Mouse (Mus musculus) hindbrain, embryonic 13.5 days (tissue): ENCODE measurements around the gene Pgap1. TPM values are rescaled to one million over a fixed set of nuclear protein-coding genes. Genes with fewer than 3 reads are reported as not detected.

Experiments
- ATAC-seq: fragments of 200-750 bp; cut with Nextera tagmentation; 2 replicates; pipeline ENCODE4 v1.8.0; 2017; ENCODE audit warnings: moderate TSS enrichment; ENCODE audit not compliant: low FRiP score
- H3K27ac ChIP-seq: fragments of 300-500 bp; sonication (generic); 2 replicates; pipeline ENCODE4 v1.5.1; 2015; ENCODE audit warnings: inconsistent platforms, mild to moderate bottlenecking, moderate library complexity
- H3K27me3 ChIP-seq: fragments of 300-500 bp; sonication (generic); 2 replicates; pipeline ENCODE4 v1.6.1; 2015; ENCODE audit warnings: mild to moderate bottlenecking, inconsistent platforms
- H3K36me3 ChIP-seq: fragments of 300-500 bp; sonication (generic); 2 replicates; pipeline ENCODE4 v1.6.1; 2015; ENCODE audit warnings: mild to moderate bottlenecking, inconsistent platforms
- H3K4me1 ChIP-seq: fragments of 300-500 bp; sonication (generic); replicated peaks from 2 replicates; pipeline ENCODE4 v1.6.1; 2015; ENCODE audit warnings: inconsistent platforms
- H3K4me2 ChIP-seq: fragments of 300-500 bp; sonication (generic); 2 replicates; pipeline ENCODE4 v1.6.1; 2015; ENCODE audit warnings: inconsistent platforms, mild to moderate bottlenecking, moderate library complexity
- H3K4me3 ChIP-seq: fragments of 300-500 bp; sonication (generic); 2 replicates; pipeline ENCODE4 v1.5.1; 2015; ENCODE audit warnings: mild to moderate bottlenecking, inconsistent platforms
- H3K9ac ChIP-seq: fragments of 300-500 bp; sonication (generic); 2 replicates; pipeline ENCODE4 v1.6.1; 2015; ENCODE audit warnings: mild to moderate bottlenecking, inconsistent platforms
- H3K9me3 ChIP-seq: fragments of 300-500 bp; sonication (generic); 2 replicates; pipeline ENCODE4 v1.6.1; 2016; ENCODE audit warnings: inconsistent platforms
- WGBS: fragments of 180-500 bp; shearing (Covaris S2); methylation state at CpG from one replicate; pipeline ENCODE4 v1.1.7; 2015; 5-methylcytosine and 5-hydroxymethylcytosine counted together
- polyA plus RNA-seq: library from polyadenylated mRNA; unstranded; fragments of >200 nt; fragmentation: Nextera tagmentation; extraction: Ambion mirVana; gene quantifications from 2 replicates; pipeline ENCODE4 v1.2.1, GENCODE M21; 2015

Pgap1 gene
- polyA plus RNA-seq: 25.3 and 25.8 TPM in 2 replicates

DNA sequence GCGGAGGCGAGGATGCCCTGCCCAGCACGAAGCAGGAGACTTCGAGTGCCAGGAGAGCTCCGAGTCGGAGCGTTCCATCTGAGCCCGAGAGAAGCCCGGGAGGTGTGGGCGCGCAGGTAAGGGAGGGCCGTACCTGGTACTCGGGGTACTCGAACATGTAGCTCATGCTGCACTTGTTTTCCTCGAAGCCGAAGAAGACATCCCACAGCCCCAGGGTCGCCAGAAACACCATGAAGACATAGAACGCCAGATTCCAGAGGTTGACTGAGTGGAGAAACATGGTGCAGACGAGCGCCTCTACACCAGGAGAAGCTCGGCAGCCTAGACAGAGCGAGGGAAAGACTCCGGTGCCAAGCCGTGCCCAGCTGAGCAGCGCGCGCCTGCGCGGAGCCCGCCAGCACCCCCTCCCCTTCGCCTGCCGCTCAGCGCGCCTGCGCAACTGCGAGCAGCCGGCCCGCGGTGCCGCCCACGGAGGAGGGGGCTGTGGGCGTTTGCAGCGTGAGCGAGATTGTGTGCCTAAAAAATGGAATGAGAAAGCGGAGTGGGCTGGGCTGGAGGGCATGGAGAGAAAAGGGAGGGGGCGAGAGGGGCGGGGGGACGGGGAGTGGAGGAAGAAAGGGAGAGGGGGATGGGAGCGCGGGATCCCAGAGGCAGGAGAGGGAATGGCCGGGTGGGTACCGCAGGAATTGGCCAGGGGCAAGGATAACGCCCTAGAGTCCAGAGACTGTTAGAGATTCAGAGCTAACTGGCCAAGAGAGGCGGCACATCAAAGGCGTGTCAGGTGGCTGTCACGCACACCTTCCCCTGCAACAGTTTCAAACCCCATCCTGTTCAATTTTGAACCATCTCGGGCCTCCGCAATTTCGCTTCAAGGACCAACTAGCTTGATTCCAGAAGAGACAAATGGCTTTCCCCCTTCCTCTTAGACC, at the start of gene Pgap1:
TSS of gene Pgap1 (minus strand) at position 384 of the 929 bp plus-strand sequence.
- H3K4me3 ChIP-seq: peak within 1 kb of the TSS; percentile 78
- peak within 1 kb of the TSS; percentile 92 for H3K27ac ChIP-seq
- 0 out of 2 replicates have a peak, but pooled peaks cover 5% of the 10 kb centered on the region for H3K27me3 ChIP-seq
- H3K9me3 ChIP-seq: no peaks in the 10 kb centered on the region
- no peaks in the 10 kb centered on the region for H3K36me3 ChIP-seq
- H3K4me2 ChIP-seq: peak within 1 kb of the TSS; percentile 65
- H3K4me1 ChIP-seq: peaks cover 15% of the 10 kb centered on the region
- peak within 1 kb of the TSS; percentile 88 for H3K9ac ChIP-seq
- under 1% methylated on average over 48 of the region's 59 CpGs for WGBS
- peak; percentile 100 for ATAC-seq

- Histone ChIP-seq H3K4me1 (no peaks in the 10 kb centered on the region), H3K9me3 (no peaks in the 10 kb centered on the region), H3K4me3 (no peak overlapping the region), H3K9ac (no peak overlapping the region), H3K27me3 (no peaks in the 10 kb centered on the region), H3K36me3 (no peaks in the 10 kb centered on the region), H3K27ac (no peak overlapping the region), H3K4me2 (no peak overlapping the region)
- ATAC-seq: no peak
- 77% methylated on average over 1 of the region's 1 CpGs for WGBS
Measured at GRCm38 (mm10) chr1:54606936-54607335, 49.5 kb upstream of the Pgap1 start.

DNA sequence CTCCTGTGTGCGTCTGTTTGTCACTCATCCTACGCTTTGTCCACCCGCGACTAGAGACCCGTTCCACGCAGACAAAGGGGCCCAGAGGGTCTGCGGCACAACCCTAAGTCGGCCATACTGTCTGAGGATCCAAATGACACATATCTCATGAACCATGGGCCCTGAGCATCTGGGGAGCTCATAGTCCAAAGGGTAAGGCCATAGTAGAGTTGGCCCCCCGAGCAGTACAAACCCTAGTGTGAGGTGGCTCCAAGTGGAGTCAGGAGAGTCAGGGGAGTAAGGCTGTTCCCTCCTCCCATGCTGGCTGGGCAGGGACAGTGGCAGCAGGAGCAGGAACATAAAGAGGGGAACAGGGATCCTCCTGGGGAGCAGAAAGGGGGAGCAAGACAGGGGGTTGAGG, 44.2 kb upstream of the Pgap1 start:
- Histone ChIP-seq H3K4me3 (no peak overlapping the region), H3K27me3 (no peaks in the 10 kb centered on the region), H3K4me2 (no peak overlapping the region), H3K4me1 (no peaks in the 10 kb centered on the region), H3K27ac (no peak overlapping the region), H3K9ac (no peak overlapping the region), H3K9me3 (peaks cover 4% of the 10 kb centered on the region; the same call in 1 of the 2 replicates), H3K36me3 (no peaks in the 10 kb centered on the region)
- no peak for ATAC-seq
- 97% methylated on average over 9 of the region's 9 CpGs for WGBS

- no peak overlapping the region for H3K9ac ChIP-seq
- no peak for ATAC-seq
- H3K27me3 ChIP-seq: no peaks in the 10 kb centered on the region
- peaks cover 4% of the 10 kb centered on the region; the same call in 1 of the 2 replicates for H3K9me3 ChIP-seq
- H3K36me3 ChIP-seq: no peaks in the 10 kb centered on the region
- WGBS: 88% methylated on average over 1 of the region's 1 CpGs
- no peaks in the 10 kb centered on the region for H3K4me1 ChIP-seq
- H3K4me3 ChIP-seq: no peak overlapping the region
- H3K27ac ChIP-seq: no peak overlapping the region
- no peak overlapping the region for H3K4me2 ChIP-seq
Measured at GRCm38 (mm10) chr1:54600275-54600674, 42.8 kb upstream of the Pgap1 start.

GRCm38 (mm10) chr1:54597594-54598217, 40.2 kb upstream of the Pgap1 start:
- Histone ChIP-seq H3K4me3 (no peak overlapping the region), H3K27me3 (no peaks in the 10 kb centered on the region), H3K9ac (no peak overlapping the region), H3K27ac (no peak overlapping the region), H3K4me2 (no peak overlapping the region), H3K4me1 (no peaks in the 10 kb centered on the region), H3K36me3 (no peaks in the 10 kb centered on the region), H3K9me3 (peaks cover 4% of the 10 kb centered on the region; the same call in 1 of the 2 replicates)
- 84% methylated on average over 4 of the region's 4 CpGs for WGBS
- no peak for ATAC-seq

DNA sequence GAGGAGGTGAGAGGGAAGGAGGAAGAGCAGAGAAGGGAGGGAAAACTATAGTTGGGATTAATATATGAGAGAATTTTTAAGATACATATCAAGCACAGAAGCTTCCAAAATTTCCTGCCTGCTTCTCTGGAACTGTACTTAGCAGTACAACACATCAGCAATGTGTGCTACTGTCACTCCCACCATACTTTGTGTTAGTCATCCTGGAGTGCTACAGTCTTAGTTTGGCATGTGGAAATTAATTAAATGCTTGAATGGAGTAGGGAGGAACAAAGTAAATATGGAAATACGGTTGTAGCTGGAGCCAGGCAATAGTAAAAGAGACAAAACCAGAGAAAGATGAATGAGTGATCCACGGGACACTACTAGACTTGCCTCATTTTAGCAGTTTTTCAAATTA, 38.7 kb upstream of the Pgap1 start:
- ATAC-seq: no peak
- Histone ChIP-seq H3K9ac (no peak overlapping the region), H3K27ac (no peak overlapping the region), H3K27me3 (no peaks in the 10 kb centered on the region), H3K4me2 (no peak overlapping the region), H3K9me3 (peaks cover 4% of the 10 kb centered on the region; the same call in 1 of the 2 replicates), H3K4me1 (no peaks in the 10 kb centered on the region), H3K36me3 (no peaks in the 10 kb centered on the region), H3K4me3 (no peak overlapping the region)
- 75% methylated on average over 2 of the region's 2 CpGs for WGBS

GRCm38 (mm10) chr1:54587076-54587475, 29.6 kb upstream of the Pgap1 start:
- no peaks in the 10 kb centered on the region for H3K36me3 ChIP-seq
- H3K4me2 ChIP-seq: no peak overlapping the region
- H3K27me3 ChIP-seq: no peaks in the 10 kb centered on the region
- H3K27ac ChIP-seq: no peak overlapping the region
- no peak overlapping the region for H3K9ac ChIP-seq
- H3K4me1 ChIP-seq: peaks cover 15% of the 10 kb centered on the region
- 88% methylated on average over 5 of the region's 5 CpGs for WGBS
- H3K4me3 ChIP-seq: no peak overlapping the region
- ATAC-seq: no peak
- H3K9me3 ChIP-seq: no peaks in the 10 kb centered on the region

DNA sequence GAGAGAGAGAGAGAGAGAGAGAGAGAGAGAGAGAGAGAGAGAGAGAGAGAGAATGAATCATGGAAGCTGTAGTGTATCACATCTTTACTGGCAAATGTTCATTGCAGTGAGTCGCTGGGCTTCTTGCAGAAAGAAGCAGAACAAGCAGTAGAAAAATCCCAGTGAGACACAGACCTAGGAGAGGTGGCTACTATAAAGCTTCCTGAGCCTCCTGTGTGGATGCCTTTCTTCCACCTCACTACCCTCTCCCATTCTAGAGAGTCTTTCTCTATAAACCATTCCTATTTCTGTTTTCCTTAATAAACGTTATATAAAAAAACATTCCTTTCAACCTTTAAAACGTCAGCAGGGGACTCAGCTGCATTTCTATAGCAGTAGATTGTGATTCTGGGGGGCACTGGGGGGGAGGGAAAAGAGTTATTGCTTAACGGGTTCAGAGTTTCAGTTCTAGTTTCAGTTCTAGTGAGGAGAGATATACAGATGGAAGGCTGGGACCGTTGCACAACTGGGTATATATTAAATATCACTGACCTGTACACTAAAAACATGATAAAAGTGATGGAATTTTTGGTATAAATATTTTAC, 28.6 kb upstream of the Pgap1 start:
- H3K9ac ChIP-seq: no peak overlapping the region
- no peaks in the 10 kb centered on the region for H3K9me3 ChIP-seq
- no peaks in the 10 kb centered on the region for H3K27me3 ChIP-seq
- WGBS: 49% methylated on average over 5 of the region's 5 CpGs
- no peaks in the 10 kb centered on the region for H3K36me3 ChIP-seq
- H3K4me3 ChIP-seq: no peak overlapping the region
- peaks cover 15% of the 10 kb centered on the region for H3K4me1 ChIP-seq
- H3K4me2 ChIP-seq: no peak overlapping the region
- peak overlapping the region; percentile 19; the same call in 1 of the 2 replicates for H3K27ac ChIP-seq
- no peak for ATAC-seq

DNA sequence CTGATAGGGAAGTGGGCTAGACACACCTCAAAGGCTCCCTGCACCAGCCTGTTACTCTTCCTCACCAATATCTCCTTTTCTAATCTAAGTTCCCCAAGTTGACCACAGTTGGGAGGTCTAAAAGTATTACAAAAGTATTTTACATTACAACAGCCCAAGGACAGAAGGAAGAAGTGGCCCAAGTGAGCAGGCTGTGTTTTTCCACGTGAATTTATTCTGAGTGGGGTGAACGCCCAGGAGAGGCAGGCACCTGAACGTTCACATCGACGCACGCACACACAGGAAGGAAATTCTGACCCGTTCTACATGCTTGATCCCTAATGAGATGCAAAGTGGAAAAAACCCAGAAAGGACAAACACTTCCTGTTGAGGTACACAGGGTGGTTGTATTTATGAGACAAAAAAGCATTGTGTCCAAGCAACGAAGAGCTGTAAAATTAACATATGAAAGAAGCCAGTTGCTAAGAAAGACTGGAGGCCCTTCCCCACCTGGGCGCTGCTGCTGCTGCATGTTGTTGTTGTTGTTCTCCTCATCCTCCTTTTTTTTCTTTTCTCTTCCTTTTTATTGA, 27.9 kb upstream of the Pgap1 start:
- no peak overlapping the region for H3K4me3 ChIP-seq
- peak overlapping the region; percentile 19; the same call in 1 of the 2 replicates for H3K4me2 ChIP-seq
- H3K27ac ChIP-seq: 0 out of 2 replicates have a peak overlapping the region, but pooled peaks have one; percentile 19
- H3K9me3 ChIP-seq: no peaks in the 10 kb centered on the region
- 12% methylated on average over 9 of the region's 9 CpGs for WGBS
- no peak overlapping the region for H3K9ac ChIP-seq
- ATAC-seq: peak; percentile 58; the same call in 1 of the 2 replicates
- H3K36me3 ChIP-seq: no peaks in the 10 kb centered on the region
- H3K4me1 ChIP-seq: peaks cover 15% of the 10 kb centered on the region
- no peaks in the 10 kb centered on the region for H3K27me3 ChIP-seq

GRCm38 (mm10) chr1:54584588-54585277, 27.2 kb upstream of the Pgap1 start:
- Histone ChIP-seq H3K9me3 (no peaks in the 10 kb centered on the region), H3K9ac (no peak overlapping the region), H3K4me3 (no peak overlapping the region), H3K27me3 (no peaks in the 10 kb centered on the region), H3K4me2 (no peak overlapping the region), H3K27ac (no peak overlapping the region), H3K36me3 (no peaks in the 10 kb centered on the region), H3K4me1 (peaks cover 15% of the 10 kb centered on the region)
- no peak for ATAC-seq
- WGBS: 50% methylated on average over 2 of the region's 2 CpGs

- Histone ChIP-seq H3K27me3 (no peaks in the 10 kb centered on the region), H3K27ac (peak overlapping the region; percentile 41; the same call in 1 of the 2 replicates), H3K4me3 (no peak overlapping the region), H3K36me3 (no peaks in the 10 kb centered on the region), H3K9me3 (no peaks in the 10 kb centered on the region), H3K4me1 (peaks cover 4% of the 10 kb centered on the region), H3K9ac (no peak overlapping the region), H3K4me2 (peak overlapping the region; percentile 41)
- peak; percentile 81 for ATAC-seq
- 28% methylated on average over 8 of the region's 8 CpGs for WGBS
Measured at GRCm38 (mm10) chr1:54578358-54579184, 21.1 kb upstream of the Pgap1 start.
